Mouse (Mus musculus) gastrocnemius, postnatal 25 days (tissue): ENCODE results near the gene Mpp3. TPM values are rescaled to one million over a fixed set of nuclear protein-coding genes. Genes with fewer than 3 reads are reported as not detected.

Experiments used
- total RNA-seq, 2 experiments: library from RNA; stranded (reverse); gene quantifications; 1 replicate in 1 of 2; 2 replicates in 1 of 2; pipeline ENCODE4 v1.2.3; 2021

The Mpp3 gene
- total RNA-seq, 2 experiments from 2014 or later: 17.6 to 29.5 TPM

Other genes with a start within 250 kb of the Mpp3 start
- gene Etv4, start 243.1 kb downstream of the Mpp3 start, total RNA-seq: 1 to 10 TPM; 5.7 to 6.1 TPM
- 1 to 10 TPM; 3.5 to 6.1 TPM for gene Meox1, start 134.1 kb downstream of the Mpp3 start, total RNA-seq
- not detected for gene Sost, start 61.4 kb downstream of the Mpp3 start, total RNA-seq
- gene Cfap97d1, start 44.2 kb downstream of the Mpp3 start, total RNA-seq: not detected
- 100 to 1,000 TPM; 134 to 137 TPM for gene Dusp3, start 41.4 kb downstream of the Mpp3 start, total RNA-seq
- gene Cd300lg, start 13.0 kb upstream of the Mpp3 start, total RNA-seq: 10 to 100 TPM; 13.1 to 16.5 TPM
- gene Mpp2, start 60.1 kb upstream of the Mpp3 start, total RNA-seq: 1 to 10 TPM; 1.2 to 2.1 TPM
- not detected for gene Ppy, start 72.9 kb upstream of the Mpp3 start, total RNA-seq
- gene Pyy, start 79.4 kb upstream of the Mpp3 start, total RNA-seq: not detected
- gene Nags, start 117.1 kb upstream of the Mpp3 start, total RNA-seq: not detected
- 10 to 100 TPM in 1 of 2 experiments, 1 to 10 TPM in 1; 9.8 to 12.6 TPM for gene Tmem101, start 127.9 kb upstream of the Mpp3 start, total RNA-seq
- 10 to 100 TPM; 79.7 to 84.2 TPM for gene Lsm12, start 156.8 kb upstream of the Mpp3 start, total RNA-seq
- 10 to 100 TPM; 37.8 to 44.5 TPM for gene G6pc3, start 161.2 kb upstream of the Mpp3 start, total RNA-seq
- gene Hdac5, start 201.7 kb upstream of the Mpp3 start, total RNA-seq: 10 to 100 TPM; 61.8 to 63.6 TPM
- not detected for gene BC030867, start 220.4 kb upstream of the Mpp3 start, total RNA-seq
- 10 to 100 TPM; 70.0 to 71.3 TPM for gene Asb16, start 240.3 kb upstream of the Mpp3 start, total RNA-seq